Mouse (Mus musculus): ENCODE data around the gene Camk1d. TPM values are rescaled to one million over a fixed set of nuclear protein-coding genes. Genes with fewer than 3 reads are reported as not detected.

Camk1d gene
- polyA plus RNA-seq, 1 experiment from 2014 or later, result 2.2 TPM

GRCm38 (mm10) chr2:5707871-5708733 lies 6.2 kb downstream of the Camk1d start:
- Histone ChIP-seq H3K4me3 (no peak overlapping the region), H3K36me3 (no peaks in the 10 kb centered on the region), H3K27ac (replicated peaks) (no peak overlapping the region), H3K9ac (no peak overlapping the region), H3K9me3 (no peaks in the 10 kb centered on the region), H3K4me2 (no peak overlapping the region), H3K4me1 (peaks cover 5% of the 10 kb centered on the region; the same call in 1 of the 2 replicates), H3K27me3 (replicated peaks) (peaks cover 23% of the 10 kb centered on the region)
- no peak for ATAC-seq (ENCODE audit: extremely low read depth, insufficient number of reproducible peaks, low FRiP score, low TSS enrichment)
- 64% methylated on average over 10 of the region's 10 CpGs for WGBS

- Histone ChIP-seq H3K27me3 (replicated peaks) (peaks cover 10% of the 10 kb centered on the region), H3K4me1 (no peaks in the 10 kb centered on the region; the same call in 1 of the 2 replicates), H3K9me3 (no peaks in the 10 kb centered on the region), H3K4me2 (no peak overlapping the region), H3K36me3 (no peaks in the 10 kb centered on the region), H3K4me3 (no peak overlapping the region), H3K9ac (no peak overlapping the region), H3K27ac (replicated peaks) (no peak overlapping the region)
- ATAC-seq (ENCODE audit: extremely low read depth, insufficient number of reproducible peaks, low FRiP score, low TSS enrichment), result no peak
- 65% methylated on average over 4 of the region's 4 CpGs for WGBS
Observed at GRCm38 (mm10) chr2:5706618-5707017, 7.7 kb downstream of the Camk1d start.

- H3K9ac ChIP-seq, result no peak overlapping the region
- no peak overlapping the region for H3K27ac ChIP-seq (replicated peaks)
- no peaks in the 10 kb centered on the region for H3K36me3 ChIP-seq
- no peak overlapping the region for H3K4me2 ChIP-seq
- peaks cover 9% of the 10 kb centered on the region for H3K4me1 ChIP-seq
- no peaks in the 10 kb centered on the region for H3K27me3 ChIP-seq (replicated peaks)
- no peak overlapping the region for H3K4me3 ChIP-seq
- ATAC-seq (ENCODE audit: extremely low read depth, insufficient number of reproducible peaks, low FRiP score, low TSS enrichment), result no peak
- WGBS, result 84% methylated on average over 2 of the region's 2 CpGs
- H3K9me3 ChIP-seq, result no peaks in the 10 kb centered on the region
Observed at GRCm38 (mm10) chr2:5702370-5702769, 11.9 kb downstream of the Camk1d start.

GRCm38 (mm10) chr2:5700931-5701330 lies 13.4 kb downstream of the Camk1d start:
- Histone ChIP-seq H3K9ac (no peak overlapping the region), H3K36me3 (no peaks in the 10 kb centered on the region), H3K4me1 (peaks cover 9% of the 10 kb centered on the region), H3K27ac (replicated peaks) (no peak overlapping the region), H3K4me2 (no peak overlapping the region), H3K4me3 (no peak overlapping the region), H3K27me3 (replicated peaks) (no peaks in the 10 kb centered on the region), H3K9me3 (no peaks in the 10 kb centered on the region)
- ATAC-seq (ENCODE audit: extremely low read depth, insufficient number of reproducible peaks, low FRiP score, low TSS enrichment), result no peak
- 87% methylated on average over 3 of the region's 3 CpGs for WGBS

- WGBS, result 24% methylated on average over 8 of the region's 8 CpGs
- Histone ChIP-seq H3K9ac (no peak overlapping the region), H3K9me3 (no peaks in the 10 kb centered on the region), H3K4me1 (peaks cover 9% of the 10 kb centered on the region), H3K4me2 (peak overlapping the region; percentile 16; the same call in 1 of the 2 replicates), H3K36me3 (no peaks in the 10 kb centered on the region), H3K27ac (replicated peaks) (no peak overlapping the region), H3K27me3 (replicated peaks) (no peaks in the 10 kb centered on the region), H3K4me3 (no peak overlapping the region)
- no peak for ATAC-seq (ENCODE audit: extremely low read depth, insufficient number of reproducible peaks, low FRiP score, low TSS enrichment)
Observed at GRCm38 (mm10) chr2:5698451-5698850, 15.9 kb downstream of the Camk1d start.

GRCm38 (mm10) chr2:5694094-5694493 lies 20.2 kb downstream of the Camk1d start:
- Histone ChIP-seq H3K4me2 (no peak overlapping the region), H3K27ac (replicated peaks) (no peak overlapping the region), H3K4me3 (no peak overlapping the region), H3K9me3 (0 out of 2 replicates have a peak, but pooled peaks cover 4% of the 10 kb centered on the region), H3K4me1 (peaks cover 9% of the 10 kb centered on the region), H3K36me3 (no peaks in the 10 kb centered on the region), H3K9ac (no peak overlapping the region), H3K27me3 (replicated peaks) (no peaks in the 10 kb centered on the region)
- 76% methylated on average over 9 of the region's 9 CpGs for whole genome bisulfite sequencing
- ATAC-seq (ENCODE audit: extremely low read depth, insufficient number of reproducible peaks, low FRiP score, low TSS enrichment), result no peak

GRCm38 (mm10) chr2:5691729-5692128 lies 22.6 kb downstream of the Camk1d start:
- no peak overlapping the region for H3K27ac ChIP-seq (replicated peaks)
- H3K36me3 ChIP-seq, result no peaks in the 10 kb centered on the region
- no peak overlapping the region for H3K4me2 ChIP-seq
- H3K4me1 ChIP-seq, result no peaks in the 10 kb centered on the region
- H3K9me3 ChIP-seq, result 0 out of 2 replicates have a peak, but pooled peaks cover 4% of the 10 kb centered on the region
- WGBS, result 61% methylated on average over 3 of the region's 3 CpGs
- H3K9ac ChIP-seq, result no peak overlapping the region
- H3K4me3 ChIP-seq, result no peak overlapping the region
- ATAC-seq (ENCODE audit: extremely low read depth, insufficient number of reproducible peaks, low FRiP score, low TSS enrichment), result no peak
- H3K27me3 ChIP-seq (replicated peaks), result no peaks in the 10 kb centered on the region

GRCm38 (mm10) chr2:5683366-5683765 lies 30.9 kb downstream of the Camk1d start:
- WGBS, result 87% methylated on average over 4 of the region's 4 CpGs
- Histone ChIP-seq H3K4me3 (no peak overlapping the region), H3K36me3 (no peaks in the 10 kb centered on the region), H3K9me3 (0 out of 2 replicates have a peak, but pooled peaks cover 4% of the 10 kb centered on the region), H3K4me2 (no peak overlapping the region), H3K27me3 (replicated peaks) (no peaks in the 10 kb centered on the region), H3K27ac (replicated peaks) (no peak overlapping the region), H3K4me1 (no peaks in the 10 kb centered on the region), H3K9ac (no peak overlapping the region)
- no peak for ATAC-seq (ENCODE audit: extremely low read depth, insufficient number of reproducible peaks, low FRiP score, low TSS enrichment)

- no peak for ATAC-seq (ENCODE audit: extremely low read depth, insufficient number of reproducible peaks, low FRiP score, low TSS enrichment)
- Histone ChIP-seq H3K4me2 (no peak overlapping the region), H3K36me3 (no peaks in the 10 kb centered on the region), H3K4me3 (no peak overlapping the region), H3K9me3 (0 out of 2 replicates have a peak, but pooled peaks cover 4% of the 10 kb centered on the region), H3K27me3 (replicated peaks) (no peaks in the 10 kb centered on the region), H3K9ac (no peak overlapping the region), H3K27ac (replicated peaks) (no peak overlapping the region), H3K4me1 (peaks cover 6% of the 10 kb centered on the region)
- 73% methylated on average over 8 of the region's 8 CpGs for WGBS
Observed at GRCm38 (mm10) chr2:5681909-5682308, 32.4 kb downstream of the Camk1d start.

- Histone ChIP-seq H3K27ac (replicated peaks) (no peak overlapping the region), H3K36me3 (no peaks in the 10 kb centered on the region), H3K4me3 (no peak overlapping the region), H3K9ac (no peak overlapping the region), H3K4me2 (no peak overlapping the region), H3K9me3 (0 out of 2 replicates have a peak, but pooled peaks cover 4% of the 10 kb centered on the region), H3K27me3 (replicated peaks) (no peaks in the 10 kb centered on the region), H3K4me1 (peaks cover 12% of the 10 kb centered on the region)
- 57% methylated on average over 7 of the region's 7 CpGs for WGBS
- no peak for ATAC-seq (ENCODE audit: extremely low read depth, insufficient number of reproducible peaks, low FRiP score, low TSS enrichment)
Observed at GRCm38 (mm10) chr2:5681302-5681701, 33.0 kb downstream of the Camk1d start.

GRCm38 (mm10) chr2:5679055-5679454 lies 35.3 kb downstream of the Camk1d start:
- no peak overlapping the region for H3K4me2 ChIP-seq
- no peak overlapping the region for H3K27ac ChIP-seq (replicated peaks)
- 0 out of 2 replicates have a peak, but pooled peaks cover 4% of the 10 kb centered on the region for H3K9me3 ChIP-seq
- 73% methylated on average over 2 of the region's 2 CpGs for whole genome bisulfite sequencing
- H3K36me3 ChIP-seq, result no peaks in the 10 kb centered on the region
- no peak overlapping the region for H3K9ac ChIP-seq
- no peak for ATAC-seq (ENCODE audit: extremely low read depth, insufficient number of reproducible peaks, low FRiP score, low TSS enrichment)
- H3K27me3 ChIP-seq (replicated peaks), result no peaks in the 10 kb centered on the region
- H3K4me1 ChIP-seq, result peaks cover 19% of the 10 kb centered on the region
- no peak overlapping the region for H3K4me3 ChIP-seq

GRCm38 (mm10) chr2:5677472-5677871 lies 36.8 kb downstream of the Camk1d start:
- Histone ChIP-seq H3K9ac (no peak overlapping the region), H3K36me3 (no peaks in the 10 kb centered on the region), H3K27me3 (replicated peaks) (no peaks in the 10 kb centered on the region), H3K9me3 (no peaks in the 10 kb centered on the region), H3K4me2 (no peak overlapping the region), H3K4me3 (no peak overlapping the region), H3K27ac (replicated peaks) (no peak overlapping the region), H3K4me1 (peaks cover 19% of the 10 kb centered on the region)
- 42% methylated on average over 2 of the region's 2 CpGs for WGBS
- ATAC-seq (ENCODE audit: extremely low read depth, insufficient number of reproducible peaks, low FRiP score, low TSS enrichment), result no peak
